Mouse (Mus musculus): ENCODE data around the gene Gm10715.
"Not testable (repeated sequence)": the region's sequence is repeated elsewhere in the genome, so short reads cannot be mapped to it uniquely, and the experiment has no call there.

- TF ChIP-seq CTCF (IDR thresholded peaks at IDR 0.05; ENCODE audit: control insufficient read depth, insufficient read depth, insufficient read length); CEBPB (IDR thresholded peaks at IDR 0.05; ENCODE audit: low read depth); MYOG (IDR thresholded peaks at IDR 0.05; ENCODE audit: control insufficient read depth, extremely low read depth, insufficient read length): not testable (repeated sequence)
Measured at GRCm38 (mm10) chr9:3018944-3019343, 17.7 kb upstream of the Gm10715 start.
